ENCODE assay signal across 8 mouse cellular contexts in genomic region chr14:118709736-118710135, GRCm38 (mm10). TPM values are rescaled to one million over a fixed set of nuclear protein-coding genes. Genes with fewer than 3 reads are reported as not detected.
DNase-seq lines count a peak whose midpoint lies in the region; ATAC-seq lines count a peak whose summit lies in the region.

No protein-coding gene starts in this region.

- H3K4me1 ChIP-seq in limb, embryonic 10.5 days, result peaks cover 52% of the 10 kb centered on the region
- H3K4me1 ChIP-seq in midbrain, embryonic 12.5 days, result peaks cover 32% of the 10 kb centered on the region

- H3K27ac ChIP-seq in limb, embryonic 10.5 days, result no peak overlapping the region
- no peak overlapping the region for H3K27ac ChIP-seq in midbrain, embryonic 12.5 days (replicated peaks)

- no peak overlapping the region for H3K4me3 ChIP-seq in limb, embryonic 10.5 days
- no peak overlapping the region for H3K4me3 ChIP-seq in midbrain, embryonic 12.5 days

- no peak overlapping the region for H3K4me2 ChIP-seq in midbrain, embryonic 12.5 days (replicated peaks)

- H3K27me3 ChIP-seq in limb, embryonic 10.5 days (ENCODE audit: low read depth, poor library complexity, severe bottlenecking), result peaks cover 77% of the 10 kb centered on the region
- peaks cover 68% of the 10 kb centered on the region for H3K27me3 ChIP-seq in midbrain, embryonic 12.5 days

- H3K36me3 ChIP-seq in limb, embryonic 10.5 days, result no peaks in the 10 kb centered on the region
- H3K36me3 ChIP-seq in midbrain, embryonic 12.5 days, result no peaks in the 10 kb centered on the region

- 39% methylated on average over 11 of the region's 11 CpGs for WGBS in limb, embryonic 10.5 days
- 34% methylated on average over 11 of the region's 11 CpGs for WGBS in midbrain, embryonic 12.5 days

- H3K9me3 ChIP-seq in limb, embryonic 10.5 days (replicated peaks), result no peaks in the 10 kb centered on the region
- H3K9me3 ChIP-seq in midbrain, embryonic 12.5 days, result no peaks in the 10 kb centered on the region

- peak; percentile 94 for DNase-seq in adrenal gland, adult 2 months
- peak; percentile 77 for DNase-seq in embryo, embryonic 11 days
- DNase-seq in kidney, adult 18-20 months, result peak; percentile 91
- peak; percentile 66 for DNase-seq in limb, embryonic 10.5 days (ENCODE audit: low spot score)
- peak; percentile 76 for DNase-seq in spleen, adult 12 weeks (ENCODE audit: low spot score)
- DNase-seq in T-cell, adult 2 months (ENCODE audit: low spot score), result no peak

- no peak overlapping the region for H3K9ac ChIP-seq in midbrain, embryonic 12.5 days (replicated peaks)

- ATAC-seq in granulocyte monocyte progenitor cell, adult 5-6 weeks (replicated peaks; ENCODE audit: poor library complexity, severe bottlenecking), result peak; percentile 74
- peak; percentile 50; the same call in 1 of the 2 replicates for ATAC-seq in midbrain, embryonic 12.5 days (ENCODE audit: low FRiP score, low read depth)

RNA-seq across cellular contexts. Expression of gene Abcc4, which starts 3.7 kb away (rescaled TPM):
- 10 to 100 TPM; 17.9 to 20.2 TPM for total RNA-seq in adrenal gland, adult 2 months (2021)
- polyA plus RNA-seq in adrenal gland, adult 2 months (2012; rRNA removed), result 4.2 and 9.6 TPM in 2 replicates
- 42.4 and 42.7 TPM in 2 replicates for total RNA-seq in granulocyte monocyte progenitor cell, adult 5-6 weeks (2014; fragmentation: Nextera tagmentation)
- 34.0 and 38.8 TPM in 2 replicates for total RNA-seq in granulocyte monocyte progenitor cell, adult 5-6 weeks (2017)
- polyA plus RNA-seq in limb, embryonic 10.5 days (2016; fragmentation: Nextera tagmentation; extraction: Ambion mirVana), result 2.1 and 2.5 TPM in 2 replicates
- polyA plus RNA-seq in midbrain, embryonic 12.5 days (2016; fragmentation: Nextera tagmentation; extraction: Ambion mirVana), result 2.9 and 3.1 TPM in 2 replicates
